Mouse (Mus musculus) stomach, embryonic 15.5 days (tissue): ENCODE data around the gene Crp. TPM values are rescaled to one million over a fixed set of nuclear protein-coding genes. Genes with fewer than 3 reads are reported as not detected.

ENCODE experiments used
- ATAC-seq: fragments of 200-750 bp; cut with Nextera tagmentation; 2 replicates; pipeline ENCODE4 v1.8.0; 2017; ENCODE audit warnings: low read depth, moderate number of reproducible peaks, moderate TSS enrichment; ENCODE audit not compliant: insufficient read depth, low FRiP score
- H3K27ac ChIP-seq: fragments of 300-500 bp; sonication (generic); 2 replicates; pipeline ENCODE4 v1.5.1; 2015; ENCODE audit warnings: mild to moderate bottlenecking, inconsistent platforms
- H3K27me3 ChIP-seq: fragments of 300-500 bp; sonication (generic); replicated peaks from 2 replicates; pipeline ENCODE4 v1.6.1; 2015; ENCODE audit warnings: inconsistent platforms
- H3K36me3 ChIP-seq: fragments of 300-500 bp; sonication (generic); 2 replicates; pipeline ENCODE4 v1.6.1; 2015; ENCODE audit warnings: inconsistent platforms
- H3K4me1 ChIP-seq: fragments of 300-500 bp; sonication (generic); 2 replicates; pipeline ENCODE4 v1.6.1; 2015; ENCODE audit warnings: inconsistent platforms
- H3K4me2 ChIP-seq: fragments of 300-500 bp; sonication (generic); 2 replicates; pipeline ENCODE4 v1.6.1; 2015; ENCODE audit warnings: mild to moderate bottlenecking, inconsistent platforms
- H3K4me3 ChIP-seq: fragments of 300-500 bp; sonication (generic); replicated peaks from 2 replicates; pipeline ENCODE4 v1.5.1; 2015; ENCODE audit warnings: inconsistent platforms
- H3K9ac ChIP-seq: fragments of 300-500 bp; sonication (generic); 2 replicates; pipeline ENCODE4 v1.6.1; 2015; ENCODE audit warnings: inconsistent platforms
- H3K9me3 ChIP-seq: fragments of 300-500 bp; sonication (generic); 2 replicates; pipeline ENCODE4 v1.6.1; 2016; ENCODE audit warnings: inconsistent platforms
- WGBS: fragments of 180-500 bp; shearing (Covaris S2); methylation state at CpG from one replicate; pipeline ENCODE4 v1.1.7; 2015; 5-methylcytosine and 5-hydroxymethylcytosine counted together
- polyA plus RNA-seq: library from polyadenylated mRNA; unstranded; fragments of >200 nt; fragmentation: Nextera tagmentation; extraction: Ambion mirVana; gene quantifications from 2 replicates; pipeline ENCODE4 v1.2.1, GENCODE M21; 2015

Gene Crp
- polyA plus RNA-seq, 1 experiment from 2014 or later: 5.4 TPM

GRCm38 (mm10) chr1:172683551-172683950 is 14.3 kb upstream of the Crp start:
- no peak overlapping the region for H3K27ac ChIP-seq
- H3K9ac ChIP-seq: no peak overlapping the region
- H3K4me3 ChIP-seq: no peak overlapping the region
- no peak for ATAC-seq
- no peak overlapping the region for H3K4me2 ChIP-seq
- H3K9me3 ChIP-seq: no peaks in the 10 kb centered on the region
- no peaks in the 10 kb centered on the region for H3K27me3 ChIP-seq
- no peaks in the 10 kb centered on the region for H3K4me1 ChIP-seq
- H3K36me3 ChIP-seq: no peaks in the 10 kb centered on the region
- WGBS: 82% methylated on average over 5 of the region's 5 CpGs

GRCm38 (mm10) chr1:172683957-172684356 is 13.9 kb upstream of the Crp start:
- H3K4me1 ChIP-seq: no peaks in the 10 kb centered on the region
- no peak overlapping the region for H3K27ac ChIP-seq
- H3K4me3 ChIP-seq: no peak overlapping the region
- H3K4me2 ChIP-seq: no peak overlapping the region
- H3K9ac ChIP-seq: no peak overlapping the region
- WGBS: 68% methylated on average over 1 of the region's 1 CpGs
- no peak for ATAC-seq
- H3K27me3 ChIP-seq: no peaks in the 10 kb centered on the region
- H3K9me3 ChIP-seq: no peaks in the 10 kb centered on the region
- no peaks in the 10 kb centered on the region for H3K36me3 ChIP-seq

GRCm38 (mm10) chr1:172685178-172685577 is 12.7 kb upstream of the Crp start:
- H3K27ac ChIP-seq: no peak overlapping the region
- H3K27me3 ChIP-seq: no peaks in the 10 kb centered on the region
- H3K9ac ChIP-seq: no peak overlapping the region
- H3K36me3 ChIP-seq: no peaks in the 10 kb centered on the region
- no peaks in the 10 kb centered on the region for H3K9me3 ChIP-seq
- H3K4me1 ChIP-seq: no peaks in the 10 kb centered on the region
- ATAC-seq: no peak
- 73% methylated on average over 3 of the region's 3 CpGs for WGBS
- no peak overlapping the region for H3K4me3 ChIP-seq
- no peak overlapping the region for H3K4me2 ChIP-seq

- no peaks in the 10 kb centered on the region for H3K27me3 ChIP-seq
- H3K9ac ChIP-seq: no peak overlapping the region
- H3K27ac ChIP-seq: no peak overlapping the region
- no peak for ATAC-seq
- H3K36me3 ChIP-seq: no peaks in the 10 kb centered on the region
- H3K4me2 ChIP-seq: no peak overlapping the region
- H3K9me3 ChIP-seq: no peaks in the 10 kb centered on the region
- H3K4me3 ChIP-seq: no peak overlapping the region
- H3K4me1 ChIP-seq: no peaks in the 10 kb centered on the region
These were observed 433 bp upstream of the Crp start for GRCm38 (mm10) chr1:172697422-172697821.

- Histone ChIP-seq H3K4me2 (no peak overlapping the region), H3K27me3 (no peaks in the 10 kb centered on the region), H3K36me3 (no peaks in the 10 kb centered on the region), H3K27ac (no peak overlapping the region), H3K4me1 (no peaks in the 10 kb centered on the region), H3K9me3 (no peaks in the 10 kb centered on the region), H3K4me3 (no peak overlapping the region), H3K9ac (no peak overlapping the region)
- no peak for ATAC-seq
- WGBS: 77% methylated on average over 3 of the region's 3 CpGs
These were observed 3.0 kb downstream of the Crp start for GRCm38 (mm10) chr1:172700814-172701213.

- Histone ChIP-seq H3K9ac (no peak overlapping the region), H3K9me3 (no peaks in the 10 kb centered on the region), H3K4me3 (no peak overlapping the region), H3K4me1 (no peaks in the 10 kb centered on the region), H3K36me3 (no peaks in the 10 kb centered on the region), H3K27ac (no peak overlapping the region), H3K4me2 (no peak overlapping the region), H3K27me3 (no peaks in the 10 kb centered on the region)
- 87% methylated on average over 2 of the region's 2 CpGs for whole genome bisulfite sequencing
- no peak for ATAC-seq
These were observed 3.5 kb downstream of the Crp start for GRCm38 (mm10) chr1:172701381-172701780.

- 93% methylated on average over 3 of the region's 3 CpGs for WGBS
- H3K4me1 ChIP-seq: no peaks in the 10 kb centered on the region
- H3K4me2 ChIP-seq: no peak overlapping the region
- H3K27ac ChIP-seq: no peak overlapping the region
- no peak for ATAC-seq
- no peak overlapping the region for H3K9ac ChIP-seq
- no peak overlapping the region for H3K4me3 ChIP-seq
- H3K9me3 ChIP-seq: no peaks in the 10 kb centered on the region
- H3K27me3 ChIP-seq: no peaks in the 10 kb centered on the region
- no peaks in the 10 kb centered on the region for H3K36me3 ChIP-seq
These were observed 4.0 kb downstream of the Crp start for GRCm38 (mm10) chr1:172701901-172702300.

- ATAC-seq: no peak
- WGBS: 37% methylated on average over 4 of the region's 4 CpGs
- Histone ChIP-seq H3K9me3 (no peaks in the 10 kb centered on the region), H3K4me2 (no peak overlapping the region), H3K9ac (no peak overlapping the region), H3K27ac (no peak overlapping the region), H3K4me1 (no peaks in the 10 kb centered on the region), H3K36me3 (no peaks in the 10 kb centered on the region), H3K4me3 (no peak overlapping the region), H3K27me3 (no peaks in the 10 kb centered on the region)
These were observed 6.9 kb downstream of the Crp start for GRCm38 (mm10) chr1:172704769-172705168.

- WGBS: 58% methylated on average over 4 of the region's 4 CpGs
- no peak for ATAC-seq
- no peak overlapping the region for H3K9ac ChIP-seq
- no peaks in the 10 kb centered on the region for H3K36me3 ChIP-seq
- H3K27me3 ChIP-seq: no peaks in the 10 kb centered on the region
- no peaks in the 10 kb centered on the region for H3K9me3 ChIP-seq
- no peak overlapping the region for H3K27ac ChIP-seq
- no peak overlapping the region for H3K4me3 ChIP-seq
- no peaks in the 10 kb centered on the region for H3K4me1 ChIP-seq
- no peak overlapping the region for H3K4me2 ChIP-seq
These were observed 8.4 kb downstream of the Crp start for GRCm38 (mm10) chr1:172706243-172706642.

GRCm38 (mm10) chr1:172709788-172710350 is 12.0 kb downstream of the Crp start:
- Histone ChIP-seq H3K9me3 (no peaks in the 10 kb centered on the region), H3K27me3 (no peaks in the 10 kb centered on the region), H3K9ac (no peak overlapping the region), H3K27ac (no peak overlapping the region), H3K36me3 (no peaks in the 10 kb centered on the region), H3K4me2 (no peak overlapping the region), H3K4me3 (no peak overlapping the region), H3K4me1 (no peaks in the 10 kb centered on the region)
- ATAC-seq: no peak
- 79% methylated on average over 3 of the region's 3 CpGs for WGBS

GRCm38 (mm10) chr1:172711396-172711795 is 13.5 kb downstream of the Crp start:
- ATAC-seq: no peak

GRCm38 (mm10) chr1:172711962-172712361 is 14.1 kb downstream of the Crp start:
- Histone ChIP-seq H3K4me3 (no peak overlapping the region), H3K27me3 (no peaks in the 10 kb centered on the region), H3K9me3 (no peaks in the 10 kb centered on the region), H3K36me3 (no peaks in the 10 kb centered on the region), H3K9ac (no peak overlapping the region), H3K4me1 (no peaks in the 10 kb centered on the region), H3K27ac (no peak overlapping the region; the same call in 1 of the 2 replicates), H3K4me2 (no peak overlapping the region)
- no peak for ATAC-seq
- WGBS: 52% methylated on average over 4 of the region's 4 CpGs

More at GRCm38 (mm10) chr1:172711396-172711795, 13.5 kb downstream of the Crp start:
- Histone ChIP-seq H3K4me2 (no peak overlapping the region), H3K9ac (no peak overlapping the region), H3K4me1 (no peaks in the 10 kb centered on the region), H3K27me3 (no peaks in the 10 kb centered on the region), H3K36me3 (no peaks in the 10 kb centered on the region), H3K4me3 (no peak overlapping the region), H3K27ac (no peak overlapping the region; the same call in 1 of the 2 replicates), H3K9me3 (no peaks in the 10 kb centered on the region)
- 48% methylated on average over 2 of the region's 2 CpGs for WGBS

- H3K4me1 ChIP-seq: no peaks in the 10 kb centered on the region
- 58% methylated on average over 3 of the region's 3 CpGs for WGBS
- no peak overlapping the region for H3K4me3 ChIP-seq
- no peaks in the 10 kb centered on the region for H3K27me3 ChIP-seq
- no peaks in the 10 kb centered on the region for H3K36me3 ChIP-seq
- no peak overlapping the region for H3K27ac ChIP-seq
- H3K4me2 ChIP-seq: no peak overlapping the region
- H3K9ac ChIP-seq: no peak overlapping the region
- no peaks in the 10 kb centered on the region for H3K9me3 ChIP-seq
- ATAC-seq: no peak
These were observed 53.4 kb downstream of the Crp start for GRCm38 (mm10) chr1:172751241-172751640.
